Mouse (Mus musculus): ENCODE results near the gene Npc1l1.
"Not testable (repeated sequence)": the region's sequence is repeated elsewhere in the genome, so short reads cannot be mapped to it uniquely, and the experiment has no call there.

The Npc1l1 gene

DNA sequence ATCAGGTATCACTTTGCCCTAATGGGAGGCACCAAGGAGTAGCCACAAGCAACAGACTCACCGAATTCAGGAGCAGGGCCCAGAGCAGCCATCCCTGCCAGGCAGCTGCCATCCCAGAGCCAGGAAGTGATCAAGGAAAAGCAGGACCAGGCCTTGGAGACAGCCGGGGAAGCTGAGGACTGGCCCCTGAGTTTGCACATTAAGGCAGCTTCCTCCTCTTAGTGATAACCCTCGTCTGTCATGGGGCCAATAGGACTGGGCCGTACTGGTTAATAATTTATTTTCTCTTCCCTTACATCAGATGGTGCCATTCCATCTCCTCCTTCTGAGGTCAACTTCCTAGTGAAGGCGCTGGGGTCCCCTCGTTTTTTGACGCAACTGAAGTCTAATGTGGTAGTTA lies at the start of gene Npc1l1:
TSS of gene Npc1l1 (minus strand) at position 132 of the 400 bp plus-strand sequence.
- DNase-seq (ENCODE audit: low read depth, low spot score), result no peak

DNA sequence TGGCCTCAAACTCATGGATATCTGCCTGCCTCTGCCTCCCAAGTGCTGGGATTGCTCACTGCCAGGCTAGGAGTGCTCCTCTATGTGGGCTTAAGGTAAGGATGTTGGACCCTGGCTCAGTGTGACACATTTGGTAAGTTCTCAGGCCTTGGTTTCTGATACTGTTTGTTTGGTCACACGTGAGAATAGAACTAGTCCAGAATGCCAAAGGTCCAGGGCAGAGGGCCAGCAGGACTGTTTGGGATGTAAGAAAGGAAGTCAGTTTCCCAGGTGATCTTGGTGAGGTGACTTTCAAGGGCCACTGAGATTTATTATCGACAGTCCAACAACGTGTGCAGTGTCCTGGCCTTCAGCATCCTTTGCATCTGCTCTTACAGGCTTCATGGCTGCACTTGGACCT lies 46.5 kb upstream of the Npc1l1 start:
- no peak for DNase-seq (ENCODE audit: low read depth, low spot score)

DNA sequence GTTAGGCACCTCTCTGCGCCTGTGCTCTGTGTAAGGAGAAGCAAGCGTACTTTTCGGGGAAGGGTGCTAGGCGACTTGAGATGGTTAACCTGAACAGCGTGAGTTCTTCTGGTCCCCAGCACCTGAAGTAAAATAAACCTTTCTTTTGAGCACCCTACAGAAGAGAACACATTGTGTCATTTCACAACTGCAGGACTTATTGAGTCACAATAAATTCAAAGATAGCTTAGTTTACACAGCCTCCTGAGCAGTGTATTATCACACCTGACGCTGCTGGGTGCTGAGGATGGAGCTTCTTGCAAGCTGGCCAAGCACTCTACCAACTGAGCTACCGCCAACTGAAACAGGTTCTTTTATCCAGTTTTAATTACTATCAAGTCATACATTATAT lies 45.1 kb upstream of the Npc1l1 start:
- DNase-seq (ENCODE audit: low read depth, low spot score), result no peak

DNA sequence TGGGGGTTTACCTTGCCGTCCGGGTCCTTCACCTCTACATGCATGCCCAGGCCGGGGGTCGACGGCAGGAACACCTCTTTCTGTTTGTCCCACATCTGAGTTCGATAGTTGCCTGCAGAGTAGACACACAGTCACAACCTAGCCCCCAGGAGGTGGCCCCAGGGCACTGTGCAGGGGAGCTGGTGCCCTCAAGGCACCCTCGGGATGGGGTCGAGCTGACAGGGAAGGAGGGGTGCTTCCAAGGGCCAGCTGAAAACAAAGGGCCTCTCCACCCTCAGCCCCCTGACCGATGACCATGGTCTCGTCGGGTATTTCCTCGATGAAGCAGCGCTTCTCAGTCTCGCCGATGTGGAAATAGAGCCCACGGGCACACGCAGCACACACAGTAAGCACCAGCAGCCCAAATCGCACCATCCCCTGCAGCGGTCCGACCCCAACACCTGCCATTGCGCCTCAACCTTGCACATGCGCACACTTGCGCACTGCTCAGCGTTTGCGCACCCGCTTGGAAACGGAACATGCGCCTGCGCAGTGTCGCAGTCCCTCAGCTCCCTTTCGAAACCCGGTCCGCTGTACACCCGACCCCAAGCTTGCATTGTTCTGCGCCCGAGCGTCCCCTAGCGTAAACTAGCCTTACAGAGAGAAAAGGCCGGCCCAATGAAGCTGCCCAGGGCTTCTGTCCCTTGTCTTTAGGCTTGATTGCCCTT lies 44.6 kb upstream of the Npc1l1 start, which contains the start of gene Tmed4:
TSS of gene Tmed4 (minus strand) at position 484 of the 707 bp plus-strand sequence.
- DNase-seq (ENCODE audit: low read depth, low spot score), result peak; percentile 98

DNA sequence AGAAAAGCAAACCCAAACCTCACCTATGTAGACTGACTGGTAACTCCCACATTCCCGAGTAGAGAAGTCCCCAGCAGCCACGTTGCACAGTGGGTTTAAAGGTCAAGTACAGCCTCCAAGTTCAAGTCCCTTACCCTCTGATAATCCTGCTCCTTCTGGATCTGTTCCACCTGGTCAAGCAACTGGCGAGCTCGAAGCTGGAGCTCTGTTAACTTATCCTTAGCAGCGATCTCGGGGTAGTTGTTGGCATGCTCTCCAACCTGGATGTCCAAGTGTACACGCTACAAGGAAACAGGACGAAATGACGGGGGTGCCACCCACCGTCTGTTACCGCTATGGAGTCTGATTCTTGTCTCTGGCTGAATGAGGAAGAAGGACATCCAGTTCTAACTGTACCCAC lies 43.7 kb upstream of the Npc1l1 start:
- DNase-seq (ENCODE audit: low read depth, low spot score), result no peak

DNA sequence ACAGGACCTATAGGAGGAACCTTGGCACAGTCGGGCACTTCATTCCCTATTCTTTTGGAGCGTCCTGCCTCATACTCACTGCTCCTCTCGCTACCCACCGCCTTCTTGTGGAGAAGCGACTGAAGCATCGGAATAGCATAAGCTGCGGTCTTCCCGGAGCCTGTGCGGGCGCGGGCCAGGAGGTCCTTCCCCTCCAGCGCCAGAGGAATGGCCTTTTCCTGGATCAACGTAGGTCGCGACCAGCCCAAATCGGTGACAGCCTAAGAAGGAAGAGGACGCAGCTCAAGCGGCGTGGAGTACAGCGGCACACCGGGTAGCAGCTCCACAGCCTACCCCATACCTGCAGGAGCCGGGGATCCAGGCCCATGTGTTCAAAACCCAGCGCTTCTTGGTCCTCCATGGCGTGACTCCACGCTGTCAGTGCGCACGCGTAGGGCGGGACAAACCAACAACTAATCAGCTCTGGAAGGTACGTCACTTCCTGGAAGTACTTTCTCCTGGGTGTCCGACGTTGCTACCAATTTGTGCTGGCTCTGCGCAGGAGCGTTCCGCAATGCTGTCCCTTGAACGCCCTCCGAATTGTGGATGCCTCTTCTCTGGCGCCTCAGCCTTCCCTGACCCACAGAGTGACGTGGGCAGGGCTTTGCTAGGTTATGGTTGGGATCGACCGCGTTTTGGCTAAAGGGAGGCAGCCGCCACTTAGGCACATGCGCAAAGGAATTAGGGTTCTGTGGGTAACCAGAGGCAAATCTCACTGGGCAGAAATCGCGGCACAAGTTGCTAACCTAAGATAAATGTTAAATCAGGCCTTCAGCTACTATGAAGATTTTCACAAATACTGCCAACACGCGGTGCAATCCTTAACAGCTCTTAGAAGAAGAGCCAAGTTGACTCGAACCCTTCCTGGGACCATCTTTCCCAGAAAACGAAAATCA lies 37.6 kb upstream of the Npc1l1 start, which contains the start of gene Ddx56:
TSS of gene Ddx56 (minus strand) at position 453 of the 935 bp plus-strand sequence.
- DNase-seq (ENCODE audit: low read depth, low spot score), result peak; percentile 99

DNA sequence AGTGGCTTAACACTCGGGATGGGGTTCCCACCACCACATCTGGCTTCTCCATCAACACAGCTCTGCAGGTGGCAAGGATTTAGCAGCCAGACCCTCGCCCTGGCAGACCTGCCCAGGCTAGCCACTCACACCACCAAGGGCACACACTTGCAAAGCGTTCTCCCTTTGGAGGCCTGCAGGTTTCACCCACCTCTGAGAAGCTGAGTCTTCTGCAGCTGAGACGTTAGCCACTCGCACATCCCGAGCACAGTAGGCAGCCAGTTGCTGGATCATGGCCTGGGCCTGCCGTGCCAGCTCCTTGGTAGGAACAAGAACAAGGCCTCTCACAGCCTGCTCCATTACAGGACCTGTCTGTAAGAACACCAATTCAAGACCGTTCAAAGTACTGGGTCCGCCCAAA lies 36.7 kb upstream of the Npc1l1 start:
- DNase-seq (ENCODE audit: low read depth, low spot score), result no peak

DNA sequence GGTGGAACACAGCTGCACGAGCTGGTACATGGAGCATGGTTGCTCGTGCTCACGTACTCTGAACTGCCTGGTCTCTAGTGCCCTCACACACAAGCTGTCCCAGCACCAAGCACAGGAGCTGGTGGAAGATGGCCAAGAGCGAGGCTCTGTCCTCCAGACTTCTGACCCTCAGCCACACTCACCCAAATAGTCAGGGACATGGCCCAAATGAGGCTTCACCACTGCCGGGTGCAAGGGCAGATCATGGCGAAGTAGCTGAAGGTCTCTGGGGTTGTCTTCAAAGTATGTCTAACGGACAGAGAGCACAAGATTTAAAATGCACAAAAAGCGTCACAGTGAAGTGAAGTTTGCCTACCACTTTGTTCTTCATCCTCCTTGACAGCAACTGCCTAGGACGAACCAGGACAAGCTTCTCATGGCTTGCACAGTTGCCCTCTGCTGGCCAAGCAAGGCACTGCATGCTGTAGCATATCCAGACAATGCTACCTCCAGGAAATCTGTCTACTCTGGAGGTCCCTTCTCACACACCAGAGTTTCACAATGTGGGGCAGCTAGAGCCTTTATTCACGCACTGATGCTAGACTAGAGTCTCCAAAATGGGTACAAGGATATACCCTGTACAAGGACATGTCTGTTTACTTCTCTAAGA lies 31.6 kb upstream of the Npc1l1 start:
- peak; percentile 86 for DNase-seq (ENCODE audit: low read depth, low spot score)

DNA sequence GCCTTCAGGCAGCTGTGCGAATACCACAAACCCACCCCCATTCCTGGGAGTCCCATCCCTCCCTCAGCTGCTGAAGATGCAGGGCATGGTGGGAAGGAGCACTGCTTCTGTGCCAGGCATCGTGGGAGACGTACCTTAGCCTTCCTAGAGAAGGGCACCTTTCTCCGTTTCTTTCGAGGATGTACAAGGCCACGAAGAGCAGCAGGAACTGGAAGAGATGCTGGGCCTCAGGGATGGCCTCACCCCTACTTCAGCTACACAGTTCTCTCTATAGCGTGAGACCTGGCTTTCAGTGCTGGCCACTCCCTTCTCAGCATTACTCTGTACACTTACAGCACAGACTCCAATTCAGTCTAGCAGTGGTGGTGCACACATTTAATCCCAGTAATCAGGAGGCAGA lies 29.5 kb upstream of the Npc1l1 start:
- no peak for DNase-seq (ENCODE audit: low read depth, low spot score)

DNA sequence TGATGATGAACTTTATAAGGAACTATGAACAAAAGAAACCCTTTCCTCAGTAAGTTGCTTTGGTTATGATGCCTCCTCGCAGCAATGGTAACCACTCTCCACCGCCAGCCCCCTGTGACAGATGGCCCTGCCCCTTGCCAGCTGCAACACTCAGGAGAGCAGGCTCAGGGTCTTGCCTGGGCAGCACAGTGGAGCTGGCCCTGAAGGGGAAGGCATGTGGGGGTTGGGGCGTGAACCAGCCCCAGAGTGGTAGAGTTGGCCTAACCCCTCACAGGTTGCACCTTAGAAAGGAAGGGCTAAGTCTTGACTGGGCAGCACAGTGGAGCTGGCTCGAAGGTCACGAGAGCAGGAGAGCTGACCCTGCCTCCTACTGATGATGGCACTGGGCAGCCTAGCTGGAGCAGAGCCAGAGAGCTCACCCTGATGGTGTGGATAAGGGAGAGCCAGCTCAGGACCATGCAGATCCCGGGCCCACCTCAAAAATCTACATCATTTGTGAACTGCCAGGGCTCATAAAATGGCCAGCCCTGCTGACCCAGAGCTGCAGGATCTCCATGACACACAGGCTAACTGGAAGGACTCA lies 26.6 kb upstream of the Npc1l1 start:
- no peak for DNase-seq (ENCODE audit: low read depth, low spot score)

DNA sequence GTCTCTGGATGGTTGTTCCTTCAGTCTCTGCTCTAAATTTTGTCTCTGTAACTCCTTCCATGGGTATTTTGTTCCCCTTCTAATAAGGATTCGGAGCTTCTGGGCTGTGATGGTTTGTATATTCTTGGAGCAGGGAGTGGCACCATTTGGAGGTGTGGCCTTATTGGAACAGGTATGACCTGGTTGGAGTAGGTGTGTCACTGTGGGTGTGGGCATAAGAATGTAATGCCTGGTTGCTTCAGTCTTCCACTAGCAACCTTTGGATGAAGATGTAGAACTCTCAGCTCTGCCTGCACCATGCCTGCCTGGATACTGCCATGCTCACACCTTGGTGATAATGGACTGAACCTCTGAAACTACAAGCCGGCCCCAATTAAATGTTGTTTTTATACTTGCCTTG lies 24.7 kb upstream of the Npc1l1 start:
- DNase-seq (ENCODE audit: low read depth, low spot score), result not testable (repeated sequence)

DNA sequence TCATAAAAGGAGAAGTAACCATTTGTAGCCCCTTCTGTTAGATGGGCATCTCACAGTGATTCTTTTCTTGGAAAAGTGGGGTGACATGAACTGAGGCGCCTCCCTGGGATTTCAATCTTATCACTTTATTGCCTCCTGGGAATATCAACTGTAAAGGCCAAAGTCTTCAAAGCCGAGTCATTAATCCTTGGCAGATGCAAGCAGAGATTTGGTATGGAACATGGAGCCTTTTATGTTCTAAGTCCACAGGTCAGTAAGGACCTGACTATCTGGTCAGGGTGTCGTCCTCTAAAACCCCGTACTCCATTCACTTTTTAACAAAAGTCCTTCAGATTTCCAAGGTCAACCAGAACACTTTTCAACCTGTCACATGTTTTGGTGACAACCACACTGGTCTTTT lies 22.9 kb upstream of the Npc1l1 start:
- DNase-seq (ENCODE audit: low read depth, low spot score), result no peak

DNA sequence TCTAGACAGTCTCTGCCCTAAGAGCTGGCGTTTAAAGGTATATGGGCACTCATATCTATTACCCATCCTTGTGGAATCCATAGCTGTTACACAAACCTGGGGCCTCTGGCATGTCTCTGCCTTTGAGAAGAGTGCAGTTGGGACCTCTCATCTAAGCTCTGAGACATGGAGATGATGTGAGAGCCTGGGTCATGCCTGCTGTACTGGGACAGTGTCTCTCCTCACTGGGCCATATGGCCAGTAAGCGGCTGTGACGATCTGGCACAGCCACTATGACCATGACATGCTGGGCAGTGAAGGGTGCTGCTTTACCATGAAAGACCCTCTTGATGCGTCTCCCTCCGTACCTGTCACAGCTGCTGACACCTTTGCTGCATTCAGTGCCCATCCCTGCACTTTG lies 22.3 kb upstream of the Npc1l1 start:
- DNase-seq (ENCODE audit: low read depth, low spot score), result no peak

DNA sequence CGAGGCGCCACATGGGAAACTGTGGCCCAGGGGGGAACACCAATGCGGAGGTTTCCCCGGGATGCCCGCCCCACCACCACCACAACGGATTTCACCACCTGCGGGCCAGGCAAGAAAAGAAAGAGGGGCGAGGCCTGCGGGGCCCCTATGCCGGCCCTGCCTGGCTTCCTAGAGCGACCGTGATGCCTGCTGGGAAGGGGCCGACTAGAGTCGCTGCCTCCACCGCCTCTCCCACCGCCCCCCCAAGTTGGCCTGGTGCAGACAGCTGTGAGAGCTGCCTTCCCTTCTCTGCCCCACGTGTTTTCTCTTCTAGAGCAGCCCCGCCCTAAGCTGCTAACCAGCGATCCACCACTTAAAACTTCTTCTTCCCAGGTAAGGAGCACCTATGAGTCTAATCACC lies 14.8 kb upstream of the Npc1l1 start:
- no peak for DNase-seq (ENCODE audit: low read depth, low spot score)

DNA sequence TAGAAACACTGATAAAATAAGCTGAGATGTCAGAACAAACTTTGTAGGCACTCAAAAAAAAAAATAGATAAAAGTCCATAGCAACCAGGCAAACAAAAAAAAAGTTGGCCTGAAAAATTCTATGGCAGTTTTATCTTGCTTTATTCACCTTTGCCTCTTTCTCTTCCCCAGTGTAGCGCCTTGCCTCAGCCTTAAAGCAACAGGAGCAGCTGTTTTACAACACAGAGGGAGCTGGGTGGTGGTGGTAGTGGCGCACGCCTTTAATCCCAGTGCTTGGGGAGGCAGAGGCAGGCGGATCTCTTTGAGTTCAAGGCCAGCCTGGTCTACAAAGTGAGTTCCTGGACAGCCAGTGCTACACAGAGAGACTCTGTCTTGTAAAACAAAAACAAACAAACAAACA lies 3.1 kb upstream of the Npc1l1 start:
- DNase-seq (ENCODE audit: low read depth, low spot score), result no peak

DNA sequence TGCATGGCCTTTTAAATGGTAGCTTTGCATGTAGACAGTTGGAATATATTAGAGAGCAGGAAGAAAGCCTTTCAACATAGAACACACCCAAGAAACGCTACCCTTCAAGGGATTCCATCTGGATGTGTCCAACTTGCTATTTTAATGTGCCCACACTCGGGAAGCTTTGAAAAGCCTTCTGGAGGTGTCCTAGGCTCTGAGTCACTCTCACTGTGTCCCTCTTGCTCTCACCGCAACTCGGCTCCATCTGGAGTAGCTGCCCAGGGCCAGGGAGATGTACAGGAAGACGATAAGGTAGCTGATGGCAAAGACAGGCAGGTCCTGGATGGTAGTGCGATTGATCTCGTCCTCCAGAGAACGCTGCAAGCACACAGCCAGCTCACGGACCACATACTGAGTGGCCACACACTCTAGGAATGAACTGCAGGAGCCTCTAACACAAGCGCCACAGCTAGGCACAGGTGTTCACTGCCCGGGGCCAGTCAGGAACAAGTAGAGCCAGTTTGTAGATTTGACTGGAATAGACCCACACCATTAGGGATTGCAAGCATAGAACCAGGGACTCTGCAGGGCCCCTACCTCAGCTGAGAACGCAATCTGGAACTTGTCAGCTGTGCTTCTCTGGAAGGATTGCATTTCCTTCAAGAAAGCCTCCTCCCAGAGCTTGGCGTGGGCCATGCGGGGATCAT lies 5.3 kb downstream of the Npc1l1 start:
- DNase-seq (ENCODE audit: low read depth, low spot score), result no peak

DNA sequence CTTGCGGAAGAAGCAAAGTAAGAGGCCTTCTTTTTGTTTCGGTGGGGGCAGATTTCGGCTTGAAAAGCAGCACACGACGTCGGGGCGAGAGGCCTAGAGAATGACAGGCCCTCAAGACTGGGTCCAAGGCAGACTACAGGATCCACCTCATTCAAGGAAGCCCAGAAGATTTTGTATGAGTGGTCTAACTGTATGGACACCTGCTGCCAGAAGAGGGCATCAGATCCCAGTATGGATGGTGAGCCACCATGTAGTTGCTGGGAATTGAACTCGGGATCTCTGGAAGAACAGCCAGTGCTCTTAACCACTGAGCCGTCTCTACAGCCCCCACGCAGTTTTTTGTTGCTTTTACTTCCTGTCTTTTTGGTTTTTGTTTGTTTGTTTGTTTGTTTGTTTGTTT lies 7.8 kb downstream of the Npc1l1 start:
- DNase-seq (ENCODE audit: low read depth, low spot score), result no peak

DNA sequence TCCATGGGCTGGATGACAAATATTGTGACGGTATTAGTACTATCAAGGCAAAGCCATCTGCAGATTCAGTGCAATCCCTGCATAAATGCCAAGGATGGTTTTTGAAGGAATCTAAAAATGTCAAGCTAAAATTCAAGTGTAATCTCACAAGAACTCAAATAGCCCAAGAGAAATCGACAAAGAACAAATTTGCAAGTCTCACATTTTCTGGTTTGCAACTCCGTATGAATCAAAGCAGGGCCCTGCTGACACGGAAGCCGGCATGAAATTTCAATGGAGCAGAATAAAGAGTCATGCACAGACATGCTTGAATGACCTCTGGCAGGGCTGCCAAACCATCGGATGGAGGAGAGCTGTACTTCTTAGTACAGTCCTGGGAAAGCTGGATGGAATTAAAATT lies 10.0 kb downstream of the Npc1l1 start:
- DNase-seq (ENCODE audit: low read depth, low spot score), result no peak

DNA sequence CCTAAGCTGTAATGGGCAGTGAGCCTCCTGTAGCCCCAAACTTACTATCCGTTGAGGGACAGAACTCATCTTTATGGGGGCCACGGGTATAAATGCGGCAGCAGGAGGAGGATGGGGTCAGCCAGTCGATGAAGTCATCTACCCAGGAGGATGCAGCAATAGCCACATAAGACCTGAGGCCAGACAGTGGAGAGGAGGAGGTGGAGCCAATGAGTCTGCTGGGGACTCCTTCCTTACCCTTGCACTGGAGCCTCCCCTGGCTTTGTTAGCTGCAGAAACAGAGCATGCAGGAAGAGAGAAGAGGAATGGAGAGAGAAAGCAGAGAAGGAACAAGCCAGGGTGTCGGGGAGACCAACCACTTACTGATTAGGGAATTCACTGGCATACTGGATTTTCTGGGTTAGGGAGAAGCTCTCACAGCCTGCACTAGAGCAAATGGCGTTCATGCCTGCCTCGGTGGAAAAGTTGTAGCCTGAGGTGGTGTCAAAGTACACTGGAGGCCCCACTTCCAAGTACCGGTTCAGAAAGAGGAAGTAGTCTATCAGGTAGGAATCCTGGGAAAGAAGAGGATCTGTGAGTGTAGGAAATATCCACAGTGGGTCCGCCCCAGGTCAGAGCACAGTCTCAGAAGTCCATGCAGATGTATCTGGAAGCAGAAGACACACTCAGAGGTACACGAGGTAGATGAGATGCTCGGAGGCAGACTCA lies 11.6 kb downstream of the Npc1l1 start:
- no peak for DNase-seq (ENCODE audit: low read depth, low spot score)

DNA sequence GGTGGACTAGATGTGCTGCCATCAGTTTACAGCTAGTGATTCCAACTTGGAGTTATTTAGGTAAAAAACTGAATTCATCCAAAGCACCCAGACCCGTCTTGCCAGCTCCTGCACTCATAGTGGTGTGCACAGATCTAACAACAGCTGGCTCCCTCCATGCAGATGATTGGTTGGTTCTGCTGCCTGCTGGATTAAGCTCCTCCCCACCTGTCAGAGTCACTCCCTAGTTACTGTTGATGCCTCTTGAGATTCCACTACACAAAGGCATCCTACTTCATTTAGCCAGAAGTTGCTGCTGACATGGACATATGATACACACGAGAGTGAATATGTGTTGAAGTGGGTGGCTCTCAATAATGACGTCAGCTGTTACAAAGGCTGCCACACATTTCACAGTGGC lies 13.1 kb downstream of the Npc1l1 start:
- no peak for DNase-seq (ENCODE audit: low read depth, low spot score)

DNA sequence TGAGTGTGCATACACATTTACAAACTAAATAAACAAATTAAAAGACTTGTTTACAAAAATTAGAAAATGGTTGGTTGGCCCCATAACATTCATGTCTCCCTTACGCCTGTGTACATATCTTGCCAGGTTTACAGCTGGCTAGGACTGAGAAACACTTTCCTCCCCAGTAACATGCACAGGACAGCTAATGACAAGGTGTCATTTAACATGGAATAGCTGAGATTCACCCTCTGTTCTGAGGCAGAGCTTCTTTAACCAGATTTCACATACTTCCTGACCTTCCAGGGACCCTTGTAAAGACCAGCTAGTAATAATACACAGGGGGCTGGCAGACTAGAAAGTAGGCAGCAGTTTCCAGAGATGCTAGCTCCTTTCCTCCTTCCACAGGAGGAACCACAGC lies 21.8 kb downstream of the Npc1l1 start:
- no peak for DNase-seq (ENCODE audit: low read depth, low spot score)

Data from 3T3-L1 (cell line).